Mouse (Mus musculus): ENCODE measurements around the gene Olfr125. TPM values are rescaled to one million over a fixed set of nuclear protein-coding genes. Genes with fewer than 3 reads are reported as not detected.

Gene Olfr125
- polyA plus RNA-seq (2015; fragmentation: Nextera tagmentation; extraction: Ambion mirVana), result not detected in 2 replicates

- H3K4me1 ChIP-seq (replicated peaks), result no peaks in the 10 kb centered on the region
- no peaks in the 10 kb centered on the region for H3K36me3 ChIP-seq
- H3K4me3 ChIP-seq (replicated peaks), result no peak within 1 kb of the TSS
- H3K27ac ChIP-seq, result no peak within 1 kb of the TSS
- ATAC-seq, result no peak
- no peak within 1 kb of the TSS for H3K9ac ChIP-seq
- no peak within 1 kb of the TSS for H3K4me2 ChIP-seq (replicated peaks)
- H3K27me3 ChIP-seq (replicated peaks), result no peaks in the 10 kb centered on the region
- no peaks in the 10 kb centered on the region for H3K9me3 ChIP-seq
Observed at GRCm38 (mm10) chr17:37832649-37833048, at the start of gene Olfr125. Gene Olfr125, plus strand, starts transcription at chr17:37832949.

GRCm38 (mm10) chr17:37793229-37793628 is 39.5 kb upstream of the Olfr125 start, which contains the start of gene Olfr123:
Gene Olfr123, plus strand, starts transcription at chr17:37793529.
- H3K9ac ChIP-seq, result no peak within 1 kb of the TSS
- no peaks in the 10 kb centered on the region for H3K27me3 ChIP-seq (replicated peaks)
- no peaks in the 10 kb centered on the region for H3K9me3 ChIP-seq
- no peak within 1 kb of the TSS for H3K27ac ChIP-seq
- H3K4me2 ChIP-seq (replicated peaks), result no peak within 1 kb of the TSS
- no peak for ATAC-seq
- no peaks in the 10 kb centered on the region for H3K36me3 ChIP-seq
- no peak within 1 kb of the TSS for H3K4me3 ChIP-seq (replicated peaks)
- no peaks in the 10 kb centered on the region for H3K4me1 ChIP-seq (replicated peaks)
- WGBS, result 91% methylated on average over 2 of the region's 2 CpGs

- Histone ChIP-seq H3K36me3 (no peaks in the 10 kb centered on the region), H3K4me1 (replicated peaks) (no peaks in the 10 kb centered on the region), H3K27ac (no peak within 1 kb of the TSS), H3K9ac (no peak within 1 kb of the TSS), H3K4me3 (replicated peaks) (no peak within 1 kb of the TSS), H3K4me2 (replicated peaks) (no peak within 1 kb of the TSS), H3K9me3 (no peaks in the 10 kb centered on the region), H3K27me3 (replicated peaks) (no peaks in the 10 kb centered on the region)
- ATAC-seq, result no peak
- WGBS, result 85% methylated on average over 3 of the region's 3 CpGs
Observed at GRCm38 (mm10) chr17:37799588-37799987, 33.2 kb upstream of the Olfr125 start, which contains the start of gene Olfr124. Gene Olfr124, plus strand, starts transcription at chr17:37799888.

DNA sequence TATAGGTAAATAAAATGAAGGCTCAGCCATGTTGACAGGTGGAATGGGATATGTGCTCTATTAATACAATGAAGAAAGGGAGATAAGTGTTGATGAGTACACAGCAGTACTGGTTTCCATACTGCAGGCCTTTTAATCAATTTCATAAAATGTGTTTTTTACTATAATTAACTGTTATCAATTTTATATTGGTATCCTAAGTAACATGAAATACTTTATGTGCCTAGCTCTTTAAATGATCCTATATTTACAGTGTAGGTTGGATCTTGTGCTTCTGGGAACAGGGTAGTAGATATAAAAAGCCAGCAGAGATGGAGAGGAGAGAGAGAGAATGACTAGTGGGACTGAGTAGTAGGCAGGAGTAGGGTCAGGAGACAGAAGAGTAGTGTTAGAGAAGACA is 14.4 kb downstream of the Olfr125 start, which contains the start of gene Olfr126:
Gene Olfr126, plus strand, starts transcription at position 301 of the 400 bp plus-strand sequence.
- Histone ChIP-seq H3K4me2 (replicated peaks) (no peak within 1 kb of the TSS), H3K36me3 (no peaks in the 10 kb centered on the region), H3K27me3 (replicated peaks) (no peaks in the 10 kb centered on the region), H3K27ac (no peak within 1 kb of the TSS), H3K4me3 (replicated peaks) (no peak within 1 kb of the TSS), H3K9ac (no peak within 1 kb of the TSS), H3K9me3 (no peaks in the 10 kb centered on the region), H3K4me1 (replicated peaks) (no peaks in the 10 kb centered on the region)
- no peak for ATAC-seq

DNA sequence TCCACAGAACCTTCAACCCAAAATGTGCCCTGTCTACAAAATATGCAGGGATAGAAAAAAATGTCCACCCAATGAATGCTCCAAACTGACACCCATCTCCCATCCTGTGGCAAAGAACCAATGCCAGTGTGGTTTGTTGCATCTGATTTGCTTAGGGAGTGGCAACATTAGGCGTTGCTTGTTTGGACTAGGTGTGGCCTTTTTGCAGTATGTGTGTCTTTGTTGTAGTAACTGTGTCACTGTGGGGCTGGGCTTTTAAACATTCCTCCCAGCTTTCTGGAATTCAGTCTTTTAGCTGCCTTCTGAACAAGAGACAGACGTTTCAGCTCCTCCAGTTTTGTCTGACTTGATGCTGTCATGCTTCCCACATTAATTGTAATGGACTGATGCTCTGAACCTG is 31.2 kb downstream of the Olfr125 start:
- Histone ChIP-seq H3K9me3 (no peaks in the 10 kb centered on the region), H3K36me3 (no peaks in the 10 kb centered on the region), H3K4me1 (replicated peaks) (no peaks in the 10 kb centered on the region), H3K4me2 (replicated peaks) (no peak overlapping the region), H3K27me3 (replicated peaks) (no peaks in the 10 kb centered on the region), H3K27ac (no peak overlapping the region), H3K4me3 (replicated peaks) (no peak overlapping the region), H3K9ac (no peak overlapping the region)
- WGBS, result 60% methylated on average over 2 of the region's 2 CpGs
- no peak for ATAC-seq

GRCm38 (mm10) chr17:37869676-37870205 is 37.0 kb downstream of the Olfr125 start:
- Histone ChIP-seq H3K36me3 (no peaks in the 10 kb centered on the region), H3K4me1 (replicated peaks) (no peaks in the 10 kb centered on the region), H3K9me3 (no peaks in the 10 kb centered on the region), H3K9ac (no peak overlapping the region), H3K4me3 (replicated peaks) (no peak overlapping the region), H3K27ac (no peak overlapping the region), H3K27me3 (replicated peaks) (no peaks in the 10 kb centered on the region), H3K4me2 (replicated peaks) (no peak overlapping the region)
- no peak for ATAC-seq
- 23% methylated on average over 8 of the region's 8 CpGs for WGBS

DNA sequence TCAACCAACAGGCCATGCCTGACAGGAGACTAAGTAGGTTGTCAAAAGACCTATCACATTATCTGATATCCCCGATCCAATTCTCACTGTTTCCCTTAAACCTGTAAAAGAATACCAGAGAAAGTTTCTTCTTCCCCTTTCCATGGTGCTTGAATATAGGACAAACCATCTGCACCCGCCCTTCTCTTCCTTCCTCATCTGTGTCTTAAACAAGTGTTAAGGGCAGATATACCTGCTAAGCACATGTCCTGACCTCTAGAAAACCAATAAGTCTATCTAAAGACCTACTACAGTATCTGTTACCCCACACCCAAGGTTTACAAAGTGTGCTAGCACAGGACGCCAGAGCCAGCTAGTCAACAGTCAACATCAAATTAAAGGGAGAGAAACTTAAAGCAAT is 41.1 kb downstream of the Olfr125 start:
- no peak overlapping the region for H3K4me3 ChIP-seq (replicated peaks)
- WGBS, result 83% methylated on average over 3 of the region's 3 CpGs

More for the DNA sequence above, 41.1 kb downstream of the Olfr125 start:
- ATAC-seq, result no peak
- no peak overlapping the region for H3K27ac ChIP-seq
- no peak overlapping the region for H3K4me2 ChIP-seq (replicated peaks)
- no peaks in the 10 kb centered on the region for H3K36me3 ChIP-seq
- H3K9ac ChIP-seq, result no peak overlapping the region
- no peaks in the 10 kb centered on the region for H3K4me1 ChIP-seq (replicated peaks)
- H3K27me3 ChIP-seq (replicated peaks), result no peaks in the 10 kb centered on the region
- no peaks in the 10 kb centered on the region for H3K9me3 ChIP-seq

Other genes starting within 250 kb of the Olfr125 start
- not detected in 2 replicates for gene Olfr114, start 240.2 kb upstream of the Olfr125 start, polyA plus RNA-seq (2015; fragmentation: Nextera tagmentation; extraction: Ambion mirVana)
- gene Olfr115, start 205.8 kb upstream of the Olfr125 start, polyA plus RNA-seq (2015; fragmentation: Nextera tagmentation; extraction: Ambion mirVana), result not detected in 2 replicates
- not detected in 2 replicates for gene Olfr116, start 205.8 kb upstream of the Olfr125 start, polyA plus RNA-seq (2015; fragmentation: Nextera tagmentation; extraction: Ambion mirVana)
- not detected in 2 replicates for gene Olfr117, start 169.2 kb upstream of the Olfr125 start, polyA plus RNA-seq (2015; fragmentation: Nextera tagmentation; extraction: Ambion mirVana)
- not detected in 2 replicates for gene Olfr118, start 166.0 kb upstream of the Olfr125 start, polyA plus RNA-seq (2015; fragmentation: Nextera tagmentation; extraction: Ambion mirVana)
- not detected in 2 replicates for gene Olfr119, start 136.4 kb upstream of the Olfr125 start, polyA plus RNA-seq (2015; fragmentation: Nextera tagmentation; extraction: Ambion mirVana)
- not detected in 2 replicates for gene Olfr120, start 111.1 kb upstream of the Olfr125 start, polyA plus RNA-seq (2015; fragmentation: Nextera tagmentation; extraction: Ambion mirVana)
- gene Olfr121, start 84.1 kb upstream of the Olfr125 start, polyA plus RNA-seq (2015; fragmentation: Nextera tagmentation; extraction: Ambion mirVana), result not detected in 2 replicates
- gene Olfr122, start 64.3 kb upstream of the Olfr125 start, polyA plus RNA-seq (2015; fragmentation: Nextera tagmentation; extraction: Ambion mirVana), result not detected in 2 replicates
- not detected in 2 replicates for gene Olfr123, start 39.4 kb upstream of the Olfr125 start, polyA plus RNA-seq (2015; fragmentation: Nextera tagmentation; extraction: Ambion mirVana)
- gene Olfr124, start 33.1 kb upstream of the Olfr125 start, polyA plus RNA-seq (2015; fragmentation: Nextera tagmentation; extraction: Ambion mirVana), result not detected in 2 replicates
- not detected in 2 replicates for gene Olfr126, start 14.5 kb downstream of the Olfr125 start, polyA plus RNA-seq (2015; fragmentation: Nextera tagmentation; extraction: Ambion mirVana)
- gene Olfr127, start 67.5 kb downstream of the Olfr125 start, polyA plus RNA-seq (2015; fragmentation: Nextera tagmentation; extraction: Ambion mirVana), result not detected in 2 replicates
- gene Olfr128, start 87.6 kb downstream of the Olfr125 start, polyA plus RNA-seq (2015; fragmentation: Nextera tagmentation; extraction: Ambion mirVana), result not detected in 2 replicates
- not detected in 2 replicates for gene Olfr761, start 120.1 kb downstream of the Olfr125 start, polyA plus RNA-seq (2015; fragmentation: Nextera tagmentation; extraction: Ambion mirVana)
- gene Olfr129, start 227.1 kb downstream of the Olfr125 start, polyA plus RNA-seq (2015; fragmentation: Nextera tagmentation; extraction: Ambion mirVana), result not detected in 2 replicates
- gene Olfr130, start 231.0 kb downstream of the Olfr125 start, polyA plus RNA-seq (2015; fragmentation: Nextera tagmentation; extraction: Ambion mirVana), result not detected in 2 replicates

All from intestine, embryonic 15.5 days (tissue).